Mouse (Mus musculus): ENCODE results near the gene 1700037H04Rik. TPM values are rescaled to one million over a fixed set of nuclear protein-coding genes. Genes with fewer than 3 reads are reported as not detected.

Gene 1700037H04Rik
- polyA plus RNA-seq, 1 experiment = 76.4 TPM

GRCm38 (mm10) chr2:131171401-131172104 lies 11.7 kb upstream of the 1700037H04Rik start:
- Histone ChIP-seq H3K4me3 (replicated peaks; ENCODE audit: extremely low read depth, low read depth, low read length) (no peak overlapping the region), H3K4me1 (ENCODE audit: control insufficient read depth, insufficient read depth, low read length) (peaks cover 3% of the 10 kb centered on the region; the same call in 1 of the 2 replicates)
- DNase-seq = peak; percentile 75
- TF ChIP-seq CTCF (IDR thresholded peaks at IDR 0.05; ENCODE audit: insufficient read depth, low read length) (no peak), POLR2A (IDR thresholded peaks at IDR 0.05; ENCODE audit: borderline replicate concordance, extremely low read depth, low read depth, low read length) (no peak)
- 41% methylated on average over 43 of the region's 43 CpGs for WGBS

GRCm38 (mm10) chr2:131170936-131171335 lies 11.1 kb upstream of the 1700037H04Rik start:
- WGBS = 55% methylated on average over 9 of the region's 9 CpGs
- H3K4me1 ChIP-seq (ENCODE audit: control insufficient read depth, insufficient read depth, low read length) = peaks cover 3% of the 10 kb centered on the region; the same call in 1 of the 2 replicates
- TF ChIP-seq CTCF (IDR thresholded peaks at IDR 0.05; ENCODE audit: insufficient read depth, low read length) (no peak), POLR2A (IDR thresholded peaks at IDR 0.05; ENCODE audit: borderline replicate concordance, extremely low read depth, low read depth, low read length) (no peak)
- DNase-seq = no peak
- H3K4me3 ChIP-seq (replicated peaks; ENCODE audit: extremely low read depth, low read depth, low read length) = no peak overlapping the region

GRCm38 (mm10) chr2:131168914-131169313 lies 9.0 kb upstream of the 1700037H04Rik start:
- DNase-seq = no peak
- TF ChIP-seq CTCF (IDR thresholded peaks at IDR 0.05; ENCODE audit: insufficient read depth, low read length) (no peak), POLR2A (IDR thresholded peaks at IDR 0.05; ENCODE audit: borderline replicate concordance, extremely low read depth, low read depth, low read length) (no peak)
- Histone ChIP-seq H3K4me3 (replicated peaks; ENCODE audit: extremely low read depth, low read depth, low read length) (no peak overlapping the region), H3K4me1 (ENCODE audit: control insufficient read depth, insufficient read depth, low read length) (no peaks in the 10 kb centered on the region)
- WGBS = 62% methylated on average over 1 of the region's 1 CpGs

GRCm38 (mm10) chr2:131167984-131168383 lies 8.1 kb upstream of the 1700037H04Rik start:
- 56% methylated on average over 6 of the region's 6 CpGs for WGBS
- H3K4me1 ChIP-seq (ENCODE audit: control insufficient read depth, insufficient read depth, low read length) = no peaks in the 10 kb centered on the region
- no peak for DNase-seq
- TF ChIP-seq CTCF (IDR thresholded peaks at IDR 0.05; ENCODE audit: insufficient read depth, low read length) (no peak), POLR2A (IDR thresholded peaks at IDR 0.05; ENCODE audit: borderline replicate concordance, extremely low read depth, low read depth, low read length) (no peak)
- no peak overlapping the region for H3K4me3 ChIP-seq (replicated peaks; ENCODE audit: extremely low read depth, low read depth, low read length)

- TF ChIP-seq POLR2A (IDR thresholded peaks at IDR 0.05; ENCODE audit: borderline replicate concordance, extremely low read depth, low read depth, low read length) (no peak), CTCF (IDR thresholded peaks at IDR 0.05; ENCODE audit: insufficient read depth, low read length) (no peak)
- Histone ChIP-seq H3K4me3 (replicated peaks; ENCODE audit: extremely low read depth, low read depth, low read length) (no peak overlapping the region), H3K4me1 (ENCODE audit: control insufficient read depth, insufficient read depth, low read length) (no peaks in the 10 kb centered on the region)
- DNase-seq = no peak
- 91% methylated on average over 2 of the region's 2 CpGs for WGBS
Observed at GRCm38 (mm10) chr2:131166172-131166571, 6.3 kb upstream of the 1700037H04Rik start.

GRCm38 (mm10) chr2:131163924-131164323 lies 4.0 kb upstream of the 1700037H04Rik start:
- Histone ChIP-seq H3K4me1 (ENCODE audit: control insufficient read depth, insufficient read depth, low read length) (no peaks in the 10 kb centered on the region; the same call in 1 of the 2 replicates), H3K4me3 (replicated peaks; ENCODE audit: extremely low read depth, low read depth, low read length) (no peak overlapping the region)
- DNase-seq = no peak
- no peak for TF ChIP-seq CTCF (IDR thresholded peaks at IDR 0.05; ENCODE audit: insufficient read depth, low read length)
- TF ChIP-seq POLR2A (IDR thresholded peaks at IDR 0.05; ENCODE audit: borderline replicate concordance, extremely low read depth, low read depth, low read length) = no peak
- 83% methylated on average over 7 of the region's 7 CpGs for WGBS

- 1% methylated on average over 17 of the region's 17 CpGs for WGBS
- DNase-seq = peak; percentile 42
- peaks cover 2% of the 10 kb centered on the region; the same call in 1 of the 2 replicates for H3K4me1 ChIP-seq (ENCODE audit: control insufficient read depth, insufficient read depth, low read length)
- no peak for TF ChIP-seq POLR2A (IDR thresholded peaks at IDR 0.05; ENCODE audit: borderline replicate concordance, extremely low read depth, low read depth, low read length)
- no peak for TF ChIP-seq CTCF (IDR thresholded peaks at IDR 0.05; ENCODE audit: insufficient read depth, low read length)
- peak overlapping the region; percentile 68 for H3K4me3 ChIP-seq (replicated peaks; ENCODE audit: extremely low read depth, low read depth, low read length)
Observed at GRCm38 (mm10) chr2:131160671-131161111, 810 bp upstream of the 1700037H04Rik start.

GRCm38 (mm10) chr2:131159491-131159910 lies 380 bp downstream of the 1700037H04Rik start:
- no peak for TF ChIP-seq CTCF (IDR thresholded peaks at IDR 0.05; ENCODE audit: insufficient read depth, low read length)
- no peak for TF ChIP-seq POLR2A (IDR thresholded peaks at IDR 0.05; ENCODE audit: borderline replicate concordance, extremely low read depth, low read depth, low read length)
- WGBS = under 1% methylated on average over 18 of the region's 18 CpGs
- H3K4me1 ChIP-seq (ENCODE audit: control insufficient read depth, insufficient read depth, low read length) = peaks cover 2% of the 10 kb centered on the region; the same call in 1 of the 2 replicates
- no peak for DNase-seq
- H3K4me3 ChIP-seq (replicated peaks; ENCODE audit: extremely low read depth, low read depth, low read length) = peak overlapping the region; percentile 70

GRCm38 (mm10) chr2:131156987-131157386 lies 2.9 kb downstream of the 1700037H04Rik start:
- Histone ChIP-seq H3K4me3 (replicated peaks; ENCODE audit: extremely low read depth, low read depth, low read length) (no peak overlapping the region), H3K4me1 (ENCODE audit: control insufficient read depth, insufficient read depth, low read length) (peaks cover 2% of the 10 kb centered on the region; the same call in 1 of the 2 replicates)
- no peak for DNase-seq
- TF ChIP-seq CTCF (IDR thresholded peaks at IDR 0.05; ENCODE audit: insufficient read depth, low read length) (no peak), POLR2A (IDR thresholded peaks at IDR 0.05; ENCODE audit: borderline replicate concordance, extremely low read depth, low read depth, low read length) (no peak)
- 77% methylated on average over 7 of the region's 7 CpGs for WGBS

GRCm38 (mm10) chr2:131154036-131154435 lies 5.8 kb downstream of the 1700037H04Rik start:
- no peak for DNase-seq
- Histone ChIP-seq H3K4me1 (ENCODE audit: control insufficient read depth, insufficient read depth, low read length) (peaks cover 2% of the 10 kb centered on the region; the same call in 1 of the 2 replicates), H3K4me3 (replicated peaks; ENCODE audit: extremely low read depth, low read depth, low read length) (no peak overlapping the region)
- 84% methylated on average over 4 of the region's 4 CpGs for WGBS
- no peak for TF ChIP-seq POLR2A (IDR thresholded peaks at IDR 0.05; ENCODE audit: borderline replicate concordance, extremely low read depth, low read depth, low read length)
- no peak for TF ChIP-seq CTCF (IDR thresholded peaks at IDR 0.05; ENCODE audit: insufficient read depth, low read length)

Measured in lung, adult 2 months (tissue).